Mouse (Mus musculus): ENCODE data around the gene Espn.

DNA sequence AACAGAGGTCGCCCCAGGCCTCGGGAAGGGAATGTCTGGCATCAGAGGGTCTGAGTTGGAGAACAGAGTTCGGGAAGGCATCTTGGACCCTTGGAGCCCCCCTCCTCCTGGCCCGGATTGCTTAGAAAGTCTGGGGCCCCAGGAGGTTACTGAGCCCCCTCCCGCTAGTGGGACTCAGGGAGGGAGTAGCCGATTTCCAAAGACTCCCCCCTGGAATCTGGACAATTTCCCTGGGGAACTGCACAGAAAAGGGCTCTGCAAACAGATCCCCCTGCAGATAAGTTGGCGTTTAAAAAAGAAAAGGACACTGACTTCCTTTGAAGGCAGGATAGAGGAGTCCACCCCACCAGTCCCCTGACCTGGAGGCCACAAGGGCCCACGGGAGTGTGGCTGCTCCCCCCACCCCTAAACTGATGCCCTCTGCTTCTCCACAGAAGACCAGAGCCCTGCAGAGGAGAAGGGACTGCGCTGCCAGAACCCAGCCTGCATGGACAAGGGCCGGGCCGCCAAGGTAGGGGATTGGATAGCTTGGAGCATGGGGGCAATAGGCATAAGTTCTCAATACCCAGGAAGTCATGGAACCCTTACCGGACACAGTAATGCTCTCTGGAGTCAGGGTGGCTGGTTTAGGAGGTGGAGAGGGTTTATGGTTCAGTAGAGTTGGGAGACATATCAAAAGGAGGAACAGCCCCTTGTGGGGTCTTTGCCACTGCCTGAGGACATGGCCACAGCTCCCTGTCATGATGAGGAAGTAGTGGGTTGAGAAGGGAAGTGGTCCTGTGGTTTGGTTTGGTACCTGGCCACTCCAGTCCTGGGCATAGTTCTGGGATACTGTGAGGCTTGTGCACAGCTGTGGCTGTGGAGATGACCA, 64.7 kb downstream of the Espn start:
- TF ChIP-seq POLR2A (IDR thresholded peaks at IDR 0.05; ENCODE audit: borderline replicate concordance, low read depth, low read length) (no peak), CTCF (IDR thresholded peaks at IDR 0.05; ENCODE audit: low read depth, low read length) (no peak)

Data from bone marrow macrophage, adult 2 months (primary cell).